Mouse (Mus musculus): ENCODE results near the gene Nme4. TPM values are rescaled to one million over a fixed set of nuclear protein-coding genes. Genes with fewer than 3 reads are reported as not detected.
"Not testable (repeated sequence)": the region's sequence is repeated elsewhere in the genome, so short reads cannot be mapped to it uniquely, and the experiment has no call there.

Gene Nme4
- polyA plus RNA-seq, 1 experiment from 2014 or later = 111 TPM

DNA sequence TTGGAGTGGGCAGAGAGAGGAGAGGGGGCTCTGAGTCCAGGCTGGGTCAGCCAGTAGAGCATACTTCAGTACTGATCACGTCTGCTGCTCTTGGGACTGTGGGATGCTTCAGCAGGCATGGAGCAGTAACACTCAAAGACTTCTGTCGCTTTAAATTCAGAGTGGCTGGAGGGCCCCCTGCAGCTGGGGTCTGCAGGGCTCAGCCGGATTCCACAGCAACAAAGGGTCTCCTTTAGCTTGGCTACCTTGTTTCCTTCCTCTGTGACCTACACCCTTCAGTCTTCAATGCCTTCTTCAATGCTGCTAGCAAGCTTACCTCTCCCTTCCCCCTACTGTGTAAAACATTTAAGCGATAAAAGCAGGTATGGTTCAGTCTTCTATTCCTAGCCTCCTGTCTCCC is 15.6 kb upstream of the Nme4 start:
- Histone ChIP-seq H3K27me3 (ENCODE audit: control insufficient read depth, insufficient read depth, low read length) (peaks cover 51% of the 10 kb centered on the region), H3K4me1 (ENCODE audit: control insufficient read depth, insufficient read depth, low read length) (peaks cover 16% of the 10 kb centered on the region), H3K4me3 (ENCODE audit: low read depth, low read length) (no peak overlapping the region), H3K27ac (replicated peaks; ENCODE audit: low read depth, low read length) (no peak overlapping the region), H3K9ac (ENCODE audit: low read length) (0 out of 2 replicates have a peak overlapping the region, but pooled peaks have one; percentile 7), H3K36me3 (ENCODE audit: control insufficient read depth, insufficient read depth, low read length) (no peaks in the 10 kb centered on the region), H3K4me2 (ENCODE audit: low read depth, severe bottlenecking) (peak overlapping the region; percentile 15; the same call in 1 of the 2 replicates), H3K9me3 (ENCODE audit: control insufficient read depth, low read length) (no peaks in the 10 kb centered on the region)
- ATAC-seq (ENCODE audit: insufficient number of reproducible peaks, low FRiP score, low TSS enrichment, low read depth) = no peak
- peak; percentile 41 for DNase-seq (ENCODE audit: low spot score)
- 5% methylated on average over 4 of the region's 4 CpGs for WGBS

DNA sequence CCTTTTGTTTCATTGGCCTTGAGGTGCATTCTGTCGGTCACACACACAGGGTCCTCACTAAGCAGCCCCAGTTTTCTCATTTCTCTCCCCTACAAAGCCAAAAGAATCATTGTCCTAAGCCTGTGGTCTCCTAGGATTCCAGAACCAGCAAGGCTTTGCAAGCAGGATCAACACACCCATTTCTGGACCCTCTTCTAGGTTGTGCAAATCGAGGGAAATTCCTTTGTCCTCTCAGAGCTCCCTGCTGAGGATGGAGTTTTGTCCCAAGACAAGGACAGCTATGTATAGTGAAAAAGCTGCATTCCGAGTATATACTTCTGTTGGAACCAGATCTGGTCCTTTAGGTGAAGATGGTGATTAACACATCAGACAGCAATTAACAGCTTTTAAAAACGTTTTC is 14.8 kb upstream of the Nme4 start:
- WGBS = 27% methylated on average over 4 of the region's 4 CpGs

DNA sequence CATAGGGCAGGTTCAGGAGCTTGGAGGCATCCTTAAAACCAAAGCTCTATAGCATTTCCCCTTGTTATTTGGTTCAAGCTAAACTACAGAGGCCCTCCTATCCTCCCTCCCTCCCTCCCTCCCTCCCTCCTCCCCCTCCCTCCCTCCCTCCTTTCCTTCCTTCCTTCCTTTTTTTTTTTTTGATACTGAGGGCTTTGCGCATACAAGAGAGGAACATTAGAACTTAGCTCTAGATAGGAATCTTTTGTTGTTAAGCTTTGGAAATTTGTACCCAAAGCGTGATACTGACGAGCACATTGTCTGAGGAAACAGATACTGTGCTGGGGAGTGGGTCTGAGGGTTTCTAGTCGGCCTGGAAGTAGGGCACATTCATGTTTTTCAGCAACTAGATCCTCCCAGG is 10.2 kb upstream of the Nme4 start:
- H3K9me3 ChIP-seq (ENCODE audit: control insufficient read depth, low read length) = no peaks in the 10 kb centered on the region
- H3K9ac ChIP-seq (ENCODE audit: low read length) = no peak overlapping the region
- H3K4me2 ChIP-seq (ENCODE audit: low read depth, severe bottlenecking) = no peak overlapping the region
- H3K36me3 ChIP-seq (ENCODE audit: control insufficient read depth, insufficient read depth, low read length) = no peaks in the 10 kb centered on the region
- no peak overlapping the region for H3K27ac ChIP-seq (replicated peaks; ENCODE audit: low read depth, low read length)
- H3K4me3 ChIP-seq (ENCODE audit: low read depth, low read length) = no peak overlapping the region
- 77% methylated on average over 4 of the region's 4 CpGs for WGBS
- H3K27me3 ChIP-seq (ENCODE audit: control insufficient read depth, insufficient read depth, low read length) = peaks cover 3% of the 10 kb centered on the region; the same call in 1 of the 2 replicates
- peaks cover under 1% of the 10 kb centered on the region; the same call in 1 of the 2 replicates for H3K4me1 ChIP-seq (ENCODE audit: control insufficient read depth, insufficient read depth, low read length)
- ATAC-seq (ENCODE audit: insufficient number of reproducible peaks, low FRiP score, low TSS enrichment, low read depth) (no peak), DNase-seq (ENCODE audit: low spot score) (no peak)

More for the DNA sequence above, 14.8 kb upstream of the Nme4 start:
- ATAC-seq (ENCODE audit: insufficient number of reproducible peaks, low FRiP score, low TSS enrichment, low read depth) (no peak), DNase-seq (ENCODE audit: low spot score) (no peak)
- no peak overlapping the region for H3K9ac ChIP-seq (ENCODE audit: low read length)
- H3K4me1 ChIP-seq (ENCODE audit: control insufficient read depth, insufficient read depth, low read length) = peaks cover 16% of the 10 kb centered on the region
- H3K9me3 ChIP-seq (ENCODE audit: control insufficient read depth, low read length) = no peaks in the 10 kb centered on the region
- H3K4me2 ChIP-seq (ENCODE audit: low read depth, severe bottlenecking) = no peak overlapping the region
- peaks cover 45% of the 10 kb centered on the region for H3K27me3 ChIP-seq (ENCODE audit: control insufficient read depth, insufficient read depth, low read length)
- no peak overlapping the region for H3K27ac ChIP-seq (replicated peaks; ENCODE audit: low read depth, low read length)
- H3K36me3 ChIP-seq (ENCODE audit: control insufficient read depth, insufficient read depth, low read length) = no peaks in the 10 kb centered on the region
- H3K4me3 ChIP-seq (ENCODE audit: low read depth, low read length) = no peak overlapping the region

DNA sequence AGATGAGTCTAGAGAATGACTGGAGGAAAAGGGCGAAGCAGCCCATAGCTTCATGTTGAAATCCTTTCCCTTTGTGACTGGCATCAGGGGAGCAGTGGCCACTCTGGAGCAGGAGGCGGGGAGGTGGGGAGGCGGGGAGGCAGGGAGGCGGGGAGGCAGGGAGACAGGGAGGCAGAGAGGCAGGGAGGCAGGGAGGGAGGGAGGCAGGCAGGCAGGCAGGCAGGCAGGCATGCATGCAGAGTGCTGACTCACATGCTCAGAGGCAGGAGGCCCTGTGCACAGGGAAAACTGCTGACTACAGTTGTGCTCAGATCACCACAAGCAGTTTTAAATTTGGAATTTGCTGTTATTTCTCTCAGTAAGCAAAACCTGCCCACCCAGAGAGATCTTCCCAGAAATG is 6.1 kb upstream of the Nme4 start:
- H3K27ac ChIP-seq (replicated peaks; ENCODE audit: low read depth, low read length) = no peak overlapping the region
- WGBS = 68% methylated on average over 4 of the region's 4 CpGs
- no peaks in the 10 kb centered on the region for H3K4me1 ChIP-seq (ENCODE audit: control insufficient read depth, insufficient read depth, low read length)
- H3K9ac ChIP-seq (ENCODE audit: low read length) = no peak overlapping the region
- no peaks in the 10 kb centered on the region for H3K36me3 ChIP-seq (ENCODE audit: control insufficient read depth, insufficient read depth, low read length)
- H3K4me2 ChIP-seq (ENCODE audit: low read depth, severe bottlenecking) = no peak overlapping the region
- H3K9me3 ChIP-seq (ENCODE audit: control insufficient read depth, low read length) = no peaks in the 10 kb centered on the region
- ATAC-seq (ENCODE audit: insufficient number of reproducible peaks, low FRiP score, low TSS enrichment, low read depth) (no peak), DNase-seq (ENCODE audit: low spot score) (no peak)
- H3K4me3 ChIP-seq (ENCODE audit: low read depth, low read length) = no peak overlapping the region
- H3K27me3 ChIP-seq (ENCODE audit: control insufficient read depth, insufficient read depth, low read length) = no peaks in the 10 kb centered on the region

DNA sequence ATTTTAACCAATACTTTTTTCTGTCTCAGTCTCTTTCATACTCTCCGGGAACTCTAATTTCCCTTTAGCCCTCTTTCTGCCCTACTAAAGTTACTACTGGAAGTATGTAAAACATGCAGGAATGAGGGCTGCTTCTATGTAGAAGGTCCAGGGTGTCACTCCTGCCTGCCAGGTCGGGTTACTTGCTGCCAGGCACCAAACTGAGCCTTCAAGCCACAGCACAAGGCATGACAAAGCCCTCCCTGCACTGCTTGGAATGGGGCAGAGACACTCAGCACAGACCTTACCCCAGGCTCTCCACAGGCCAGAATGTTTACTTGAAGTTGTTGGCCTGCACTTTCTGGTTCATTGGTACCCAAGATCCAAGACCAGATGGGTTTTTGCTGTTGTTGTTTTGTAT is 4.8 kb upstream of the Nme4 start:
- Histone ChIP-seq H3K27me3 (ENCODE audit: control insufficient read depth, insufficient read depth, low read length) (no peaks in the 10 kb centered on the region), H3K4me3 (ENCODE audit: low read depth, low read length) (no peak overlapping the region), H3K27ac (replicated peaks; ENCODE audit: low read depth, low read length) (no peak overlapping the region), H3K9me3 (ENCODE audit: control insufficient read depth, low read length) (no peaks in the 10 kb centered on the region), H3K4me2 (ENCODE audit: low read depth, severe bottlenecking) (no peak overlapping the region), H3K4me1 (ENCODE audit: control insufficient read depth, insufficient read depth, low read length) (no peaks in the 10 kb centered on the region), H3K36me3 (ENCODE audit: control insufficient read depth, insufficient read depth, low read length) (no peaks in the 10 kb centered on the region), H3K9ac (ENCODE audit: low read length) (no peak overlapping the region)
- no peak for ATAC-seq (ENCODE audit: insufficient number of reproducible peaks, low FRiP score, low TSS enrichment, low read depth)
- 35% methylated on average over 2 of the region's 2 CpGs for WGBS
- no peak for DNase-seq (ENCODE audit: low spot score)

DNA sequence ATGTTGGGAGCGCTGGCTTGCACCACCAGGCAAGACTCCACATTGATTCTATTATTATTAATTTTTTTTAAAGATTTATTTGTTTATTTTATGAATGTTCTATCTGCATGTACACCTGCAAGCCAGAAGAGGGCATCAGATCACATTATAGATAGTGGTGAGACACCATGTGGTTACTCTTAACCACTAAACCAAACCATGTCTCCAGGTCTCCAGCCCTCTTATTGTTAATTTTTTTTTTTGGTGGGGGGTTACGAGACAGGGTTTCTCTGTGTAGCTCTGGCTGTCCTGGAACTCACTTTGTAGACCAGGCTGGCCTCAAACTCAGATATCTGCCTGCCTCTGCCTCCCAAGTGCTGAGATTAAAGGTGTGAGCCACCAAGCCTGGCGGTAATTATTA is 3.9 kb upstream of the Nme4 start:
- H3K9ac ChIP-seq (ENCODE audit: low read length); DNase-seq (ENCODE audit: low spot score); H3K27ac ChIP-seq (replicated peaks; ENCODE audit: low read depth, low read length); H3K4me1 ChIP-seq (ENCODE audit: control insufficient read depth, insufficient read depth, low read length); H3K27me3 ChIP-seq (ENCODE audit: control insufficient read depth, insufficient read depth, low read length); H3K36me3 ChIP-seq (ENCODE audit: control insufficient read depth, insufficient read depth, low read length); H3K4me2 ChIP-seq (ENCODE audit: low read depth, severe bottlenecking); ATAC-seq (ENCODE audit: insufficient number of reproducible peaks, low FRiP score, low TSS enrichment, low read depth); H3K9me3 ChIP-seq (ENCODE audit: control insufficient read depth, low read length); H3K4me3 ChIP-seq (ENCODE audit: low read depth, low read length): not testable (repeated sequence)
- WGBS = 64% methylated on average over 3 of the region's 3 CpGs

DNA sequence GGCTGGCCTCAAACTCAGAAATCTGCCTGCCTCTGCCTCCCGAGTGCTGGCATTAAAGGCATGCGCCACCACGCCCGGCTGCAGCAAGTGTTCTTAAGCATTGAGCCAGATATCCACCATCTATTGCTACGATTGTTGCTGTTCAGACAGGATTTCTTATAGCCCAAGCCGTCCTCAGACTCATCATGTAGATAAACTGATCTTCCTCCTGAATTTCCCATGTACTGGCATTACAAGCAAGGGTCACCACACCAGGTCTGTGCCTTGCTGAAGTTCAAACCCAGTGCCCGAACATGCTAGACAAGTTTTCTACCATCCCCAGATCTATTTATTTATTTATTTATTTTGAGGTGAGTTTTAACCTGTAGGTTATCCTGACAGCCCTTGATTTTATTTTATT is 3.1 kb upstream of the Nme4 start:
- Histone ChIP-seq H3K4me2 (ENCODE audit: low read depth, severe bottlenecking) (no peak overlapping the region), H3K36me3 (ENCODE audit: control insufficient read depth, insufficient read depth, low read length) (no peaks in the 10 kb centered on the region), H3K4me3 (ENCODE audit: low read depth, low read length) (no peak overlapping the region), H3K27me3 (ENCODE audit: control insufficient read depth, insufficient read depth, low read length) (no peaks in the 10 kb centered on the region), H3K4me1 (ENCODE audit: control insufficient read depth, insufficient read depth, low read length) (no peaks in the 10 kb centered on the region), H3K9ac (ENCODE audit: low read length) (no peak overlapping the region), H3K9me3 (ENCODE audit: control insufficient read depth, low read length) (no peaks in the 10 kb centered on the region), H3K27ac (replicated peaks; ENCODE audit: low read depth, low read length) (no peak overlapping the region)
- no peak for ATAC-seq (ENCODE audit: insufficient number of reproducible peaks, low FRiP score, low TSS enrichment, low read depth)
- no peak for DNase-seq (ENCODE audit: low spot score)
- WGBS = 90% methylated on average over 7 of the region's 7 CpGs

DNA sequence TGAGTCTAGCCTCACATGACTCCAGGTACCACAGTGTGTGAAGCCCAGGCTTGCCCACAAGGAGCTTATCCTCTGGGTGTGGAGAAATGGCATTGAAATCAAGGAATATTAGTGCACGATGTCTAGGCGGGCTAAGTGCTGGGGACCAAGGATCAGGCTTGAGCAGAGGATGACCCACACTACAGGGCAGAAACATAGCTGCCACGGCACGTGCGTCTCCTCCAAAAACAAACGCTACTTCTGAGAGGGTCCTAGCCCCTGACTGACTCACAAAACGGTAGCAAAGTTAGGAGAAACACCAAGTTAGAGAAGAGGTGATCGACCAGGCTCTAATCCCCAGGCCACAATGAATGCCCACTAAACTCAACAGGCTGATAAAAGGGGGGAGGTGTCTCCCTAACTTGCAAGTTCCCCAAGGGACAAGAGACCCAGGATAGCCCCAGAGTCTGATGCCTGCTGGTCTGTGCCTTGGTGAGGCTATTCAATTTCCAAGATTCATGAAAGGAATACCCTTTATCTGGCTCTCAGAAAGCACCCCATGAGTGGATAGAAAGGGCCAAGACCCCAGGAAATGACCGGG is 781 bp downstream of the Nme4 start:
- Histone ChIP-seq H3K4me1 (ENCODE audit: control insufficient read depth, insufficient read depth, low read length) (no peaks in the 10 kb centered on the region), H3K4me3 (ENCODE audit: low read depth, low read length) (peak overlapping the region; percentile 54), H3K4me2 (ENCODE audit: low read depth, severe bottlenecking) (peak overlapping the region; percentile 84), H3K27ac (replicated peaks; ENCODE audit: low read depth, low read length) (peak overlapping the region; percentile 80; the same call in 1 of the 2 replicates), H3K36me3 (ENCODE audit: control insufficient read depth, insufficient read depth, low read length) (peaks cover 3% of the 10 kb centered on the region; the same call in 1 of the 2 replicates), H3K9me3 (ENCODE audit: control insufficient read depth, low read length) (no peaks in the 10 kb centered on the region), H3K27me3 (ENCODE audit: control insufficient read depth, insufficient read depth, low read length) (no peaks in the 10 kb centered on the region), H3K9ac (ENCODE audit: low read length) (peak overlapping the region; percentile 84)
- DNase-seq (ENCODE audit: low spot score) = no peak
- ATAC-seq (ENCODE audit: insufficient number of reproducible peaks, low FRiP score, low TSS enrichment, low read depth) = no peak
- WGBS = 22% methylated on average over 9 of the region's 9 CpGs
